Mouse (Mus musculus) ovary, postnatal 36 days (tissue): ENCODE measurements around the gene Acp5.

Experiments used
- DNase-seq: peaks from one replicate; pipeline ENCODE4 v3.0.0; 2022; ENCODE audit warnings: low spot score, mixed read lengths

Acp5 gene

GRCm38 (mm10) chr9:22139746-22140145, 4.2 kb upstream of the Acp5 start:
- no peak for DNase-seq

- DNase-seq, result no peak
Measured at GRCm38 (mm10) chr9:22138480-22138879, 3.0 kb upstream of the Acp5 start.

GRCm38 (mm10) chr9:22136765-22137547, 1.4 kb upstream of the Acp5 start:
- DNase-seq, result no peak

DNA sequence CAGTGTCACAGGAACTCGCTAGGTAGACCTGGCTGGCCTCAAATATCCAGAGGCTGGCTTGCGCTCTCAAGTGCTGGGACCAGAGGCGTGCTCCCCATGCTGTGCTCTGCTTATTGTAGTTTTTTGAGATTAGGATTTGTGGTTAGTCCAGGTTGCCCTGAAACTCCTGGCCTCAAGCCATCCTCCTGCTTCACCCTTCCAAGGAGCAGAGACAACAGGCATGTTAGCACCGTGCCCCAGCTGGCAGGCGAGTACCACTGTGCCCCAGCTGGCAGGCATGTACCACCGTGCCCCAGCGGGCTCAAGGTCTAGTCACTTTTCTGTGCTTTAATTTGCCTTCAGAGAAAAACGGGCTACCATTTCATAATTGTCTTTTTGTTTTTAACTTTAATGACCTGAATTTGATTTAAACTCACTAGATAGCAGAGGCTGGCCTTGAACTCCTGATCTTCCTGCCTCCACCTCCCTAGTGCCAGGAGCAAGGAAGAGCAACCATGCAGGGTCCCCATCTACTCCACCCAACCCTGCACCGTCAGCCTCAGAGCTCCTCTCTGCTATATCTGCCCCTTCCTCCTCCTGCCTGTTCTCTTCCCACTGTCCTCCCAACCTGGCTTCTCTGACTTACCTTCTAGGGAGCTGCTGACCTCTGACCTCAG, 395 bp downstream of the Acp5 start:
- DNase-seq, result peak; percentile 33

DNA sequence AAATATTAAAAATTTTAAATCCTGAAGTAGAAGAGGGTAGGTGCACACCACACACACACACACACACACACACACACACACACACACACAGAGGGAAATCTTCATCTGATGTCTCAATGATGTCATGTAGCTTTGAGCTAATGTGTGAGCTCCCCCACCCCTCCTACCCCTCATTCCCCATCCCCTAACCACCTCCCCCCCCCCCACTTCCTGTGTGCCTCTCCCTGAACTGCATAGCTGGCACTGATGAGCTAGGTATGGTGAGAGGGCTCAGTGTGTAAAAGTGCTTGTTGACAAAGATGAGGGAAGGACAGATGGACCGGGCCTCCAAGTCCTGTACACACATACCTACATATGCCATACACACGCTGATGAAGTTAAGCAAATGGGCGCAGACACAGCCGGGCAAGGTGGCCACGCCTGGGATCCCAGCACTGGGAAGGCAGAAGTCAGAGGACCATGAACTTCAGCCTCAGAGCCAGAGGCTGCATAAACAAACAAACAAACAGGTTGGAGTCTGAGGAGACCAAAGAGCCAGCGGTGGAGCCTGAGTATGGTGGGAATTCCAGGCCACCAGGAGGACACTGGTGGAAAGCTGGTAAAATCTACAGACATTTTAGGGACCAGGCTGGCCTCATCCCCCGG, 1.1 kb downstream of the Acp5 start:
- DNase-seq, result no peak

DNA sequence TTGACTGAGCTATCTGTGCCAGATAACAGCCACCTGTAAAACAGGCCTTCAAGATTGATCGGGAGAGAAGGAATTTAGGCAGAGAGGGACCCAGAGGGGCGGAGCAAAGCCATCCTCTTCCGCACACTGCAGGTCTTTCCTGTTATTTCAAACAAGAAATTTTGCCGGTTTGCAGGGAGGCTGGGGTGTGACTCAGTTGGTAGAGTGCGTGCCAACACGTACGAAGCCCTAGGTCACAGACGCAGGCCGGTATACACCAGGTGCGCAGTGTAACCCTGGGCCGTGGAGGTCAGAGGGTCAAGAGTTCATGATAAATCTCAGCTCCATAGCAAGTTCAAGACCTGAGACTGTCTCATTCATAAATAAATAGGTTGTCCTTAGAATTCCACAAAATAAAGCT, 3.3 kb downstream of the Acp5 start:
- DNase-seq, result no peak

DNA sequence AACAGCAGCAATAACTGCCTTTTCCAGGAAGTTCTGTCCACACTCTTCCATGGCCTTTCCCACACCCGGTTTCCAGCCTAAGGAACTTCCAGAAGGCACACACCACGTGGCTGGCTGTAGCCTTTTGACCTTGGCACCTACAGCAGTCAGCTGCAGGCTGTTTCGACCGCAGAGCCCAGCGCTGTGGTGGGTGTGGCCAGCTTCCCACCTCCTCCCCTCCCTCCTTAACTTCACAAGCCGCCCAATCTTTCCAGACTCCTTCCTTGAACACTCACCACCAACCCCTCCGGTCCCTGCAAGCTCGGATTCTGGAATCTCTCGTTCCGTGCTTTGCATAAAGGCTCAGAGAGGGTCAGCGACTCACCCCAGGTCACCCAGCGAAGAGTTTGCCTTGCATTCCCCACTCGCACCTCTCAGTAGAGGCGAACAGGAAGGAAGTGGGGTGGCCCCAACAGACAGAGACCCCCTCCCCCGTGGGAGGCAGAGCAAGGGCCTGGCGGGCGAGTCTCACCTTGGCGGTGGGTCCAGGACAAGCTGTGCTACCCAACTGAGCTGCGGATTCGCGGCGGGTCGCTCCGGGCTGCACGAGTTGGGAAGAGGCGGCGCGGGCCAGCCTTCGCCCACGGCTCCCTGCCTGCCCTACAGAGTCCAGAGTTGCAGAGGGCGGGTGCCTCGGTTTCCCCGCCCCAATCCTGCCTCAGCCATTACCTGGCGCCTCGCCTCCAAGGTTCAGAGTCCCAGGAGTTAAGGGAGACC, 4.1 kb downstream of the Acp5 start:
- peak; percentile 43 for DNase-seq

DNA sequence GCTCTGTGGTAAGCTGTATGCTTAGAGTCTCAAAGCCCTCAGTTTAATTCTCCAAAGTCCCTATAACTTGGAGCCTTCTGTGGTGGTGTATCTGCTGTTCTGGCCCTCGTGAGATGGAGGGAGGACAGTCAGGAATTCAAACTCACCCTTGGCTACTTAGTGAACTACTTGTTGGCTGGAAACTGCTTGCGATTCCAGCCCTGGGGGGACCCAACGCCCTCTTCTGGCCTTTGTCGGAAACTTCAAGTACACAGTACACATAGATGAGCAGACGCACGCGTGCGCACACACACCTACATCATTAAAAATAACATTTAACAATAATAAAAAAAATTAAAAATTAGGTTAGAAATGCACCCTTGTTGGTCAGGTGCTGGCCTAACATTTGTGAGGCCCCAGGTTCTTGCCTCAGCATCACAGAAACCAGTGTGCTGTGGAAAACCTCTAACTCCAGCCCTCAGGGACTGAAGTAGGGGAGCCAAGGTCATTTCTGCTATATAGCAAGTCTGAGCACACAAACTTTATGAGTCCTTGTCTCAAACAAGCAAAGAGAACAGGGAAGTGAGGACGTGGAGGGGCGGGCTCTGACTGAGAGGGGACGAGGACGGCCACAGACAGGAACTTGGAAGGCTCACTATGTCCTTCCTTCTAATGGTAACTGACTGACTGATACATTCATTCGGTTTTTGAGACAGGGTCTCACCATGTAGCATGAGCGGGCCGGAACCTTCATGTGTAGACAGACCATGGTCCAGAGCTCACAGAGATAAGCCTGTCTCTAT, 10.1 kb downstream of the Acp5 start:
- no peak for DNase-seq

DNA sequence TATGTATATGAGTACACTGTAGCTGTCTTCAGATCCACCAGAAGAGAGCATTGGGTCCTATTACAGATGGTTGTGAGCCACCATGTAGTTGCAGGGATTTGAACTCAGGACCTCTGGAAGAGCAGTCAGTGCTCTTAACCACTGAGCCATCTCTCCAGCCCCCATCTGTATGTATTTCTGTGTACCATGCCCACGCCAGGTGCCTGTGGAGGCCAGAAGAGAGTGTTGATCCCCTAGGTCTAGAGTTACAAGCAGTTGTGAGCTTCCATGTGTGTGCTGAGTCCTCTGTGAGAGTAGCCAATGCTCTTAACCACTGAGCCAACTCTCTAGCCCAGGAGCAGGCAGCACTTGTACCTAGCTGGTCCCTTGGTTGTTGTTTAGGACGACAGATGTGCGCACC, 11.3 kb downstream of the Acp5 start:
- no peak for DNase-seq

- DNase-seq, result no peak
Measured at GRCm38 (mm10) chr9:22123069-22123609, 12.4 kb downstream of the Acp5 start.

GRCm38 (mm10) chr9:22122005-22122404, 13.5 kb downstream of the Acp5 start:
- DNase-seq, result no peak

GRCm38 (mm10) chr9:22121545-22121944, 14.0 kb downstream of the Acp5 start:
- DNase-seq, result no peak

DNA sequence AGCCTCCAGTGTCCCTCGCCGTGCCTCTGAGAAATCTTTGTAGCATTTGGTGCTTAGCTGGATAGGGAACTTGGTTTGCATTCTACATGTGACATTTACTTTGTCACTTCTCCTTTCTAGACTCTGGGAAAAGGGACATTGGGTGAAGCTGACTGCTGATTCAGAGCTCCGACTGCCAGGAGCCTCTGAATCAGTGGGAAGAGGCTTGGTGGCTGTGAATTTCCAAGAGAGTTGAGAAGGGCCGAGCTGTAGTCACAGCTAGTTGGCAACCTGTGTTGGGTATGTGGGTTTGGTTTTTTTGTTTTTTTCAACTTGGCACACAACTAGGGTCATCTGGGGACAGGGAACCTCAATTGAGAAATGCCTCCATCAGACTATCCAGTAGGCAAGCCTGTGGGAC, 16.0 kb downstream of the Acp5 start:
- DNase-seq, result no peak

- DNase-seq, result no peak
Measured at GRCm38 (mm10) chr9:22117754-22118456, 17.6 kb downstream of the Acp5 start.

DNA sequence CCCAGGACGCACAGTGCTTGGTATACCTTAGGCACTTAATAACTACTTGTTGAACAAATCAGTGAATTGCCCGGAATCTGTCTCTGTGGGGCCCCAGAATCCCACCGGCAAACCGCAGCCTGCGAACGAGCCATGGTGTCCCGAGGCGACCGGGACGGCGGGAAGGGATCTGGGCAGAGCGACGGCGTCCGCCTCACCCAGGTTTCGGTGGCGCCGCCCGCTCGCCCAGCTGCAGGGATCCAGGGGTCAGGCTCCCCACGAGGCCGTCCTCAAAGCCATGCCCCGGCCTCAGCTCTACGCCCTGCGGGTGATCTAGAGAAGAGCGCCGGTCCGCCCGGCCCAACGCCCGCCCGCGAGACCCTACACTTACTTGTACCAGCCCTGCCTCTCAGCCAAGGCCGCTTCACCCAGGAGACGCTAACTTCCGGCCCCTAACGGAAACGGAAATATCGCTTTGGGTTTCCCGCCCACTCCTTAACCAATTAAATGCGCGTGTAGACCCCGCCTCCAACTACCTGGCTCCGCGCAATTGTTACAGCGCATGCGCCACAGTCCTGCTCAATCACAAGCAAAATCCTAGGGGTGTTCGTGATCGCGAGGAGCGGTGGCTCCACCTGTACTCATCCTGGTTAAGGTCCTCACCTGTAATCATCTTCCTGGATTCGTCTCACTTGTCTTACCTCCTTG, 18.6 kb downstream of the Acp5 start, which contains the start of gene Elof1:
Gene Elof1 (minus strand): TSS at position 433 of the 687 bp plus-strand sequence.
- peak; percentile 90 for DNase-seq

GRCm38 (mm10) chr9:22116086-22116485, 19.4 kb downstream of the Acp5 start:
- DNase-seq, result no peak

- no peak for DNase-seq
Measured at GRCm38 (mm10) chr9:22115635-22116034, 19.9 kb downstream of the Acp5 start.

GRCm38 (mm10) chr9:22108194-22108593, 27.3 kb downstream of the Acp5 start:
- DNase-seq, result no peak

DNA sequence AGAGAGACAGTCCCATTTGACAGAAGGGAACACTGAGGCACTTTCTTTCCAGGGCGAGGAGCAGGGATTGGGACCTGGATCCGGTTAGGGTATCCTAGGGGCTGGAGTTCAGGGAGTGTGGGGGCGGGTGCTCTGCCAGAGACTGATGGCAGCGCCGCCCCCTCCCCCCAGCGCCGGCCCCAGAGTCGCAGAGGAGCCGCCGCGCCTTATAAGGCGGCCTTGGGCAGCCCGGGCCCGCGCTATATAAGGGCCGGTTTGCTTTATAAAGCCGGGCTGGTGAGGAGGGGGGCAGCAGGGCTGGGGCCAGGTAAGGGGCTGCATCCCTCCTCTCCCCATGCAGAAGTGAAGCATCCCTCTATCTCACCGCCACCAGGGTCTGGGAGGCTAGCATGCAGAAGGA, 35.6 kb downstream of the Acp5 start:
- DNase-seq, result no peak
